Mouse (Mus musculus) small intestine, adult 2 months (tissue): Measurements from ENCODE around the gene Psmd13. TPM values are rescaled to one million over a fixed set of nuclear protein-coding genes. Genes with fewer than 3 reads are reported as not detected.

Experiments used
- H3K27ac ChIP-seq: fragments of 200-500 bp; 2 replicates; pipeline ENCODE4 v1.5.1; 2012; ENCODE audit warnings: low read depth, low read length, control low read depth, inconsistent platforms; ENCODE audit not compliant: insufficient read depth
- H3K27me3 ChIP-seq: fragments of 200-500 bp; 2 replicates; pipeline ENCODE4 v1.6.1; 2012; ENCODE audit warnings: mild to moderate bottlenecking, moderate library complexity, low read length, inconsistent platforms; ENCODE audit not compliant: control insufficient read depth, insufficient read depth
- H3K36me3 ChIP-seq: fragments of 200-500 bp; 2 replicates; pipeline ENCODE4 v1.6.1; 2012; ENCODE audit warnings: mild to moderate bottlenecking, low read length, control low read depth, inconsistent platforms; ENCODE audit not compliant: control insufficient read depth, insufficient read depth
- H3K4me1 ChIP-seq: fragments of 200-500 bp; 2 replicates; pipeline ENCODE4 v1.6.1; 2012; ENCODE audit warnings: low read length, inconsistent platforms, mixed read lengths; ENCODE audit not compliant: control insufficient read depth, insufficient read depth, insufficient read length
- H3K4me3 ChIP-seq: fragments of 200-500 bp; 2 replicates; pipeline ENCODE4 v1.5.1; 2012; ENCODE audit warnings: low read depth, mild to moderate bottlenecking, control low read depth, inconsistent platforms, low read length, moderate library complexity
- CTCF ChIP-seq: fragments of 200-500 bp; IDR thresholded peaks from 2 replicates; pipeline ENCODE4 v1.5.1; 2012; ENCODE audit warnings: low read depth, mild to moderate bottlenecking, control low read depth, inconsistent platforms, low read length, moderate library complexity, mixed read lengths; ENCODE audit not compliant: insufficient replicate concordance, insufficient read length; ENCODE audit errors: extremely low read depth
- POLR2A ChIP-seq: fragments of 200-500 bp; IDR thresholded peaks from 2 replicates; pipeline ENCODE4 v1.6.1; 2012; ENCODE audit warnings: low read depth, mild to moderate bottlenecking, control low read depth, inconsistent platforms, low read length, moderate library complexity
- WGBS: fragments of 180-500 bp; shearing (Covaris S2); methylation state at CpG from one replicate; pipeline ENCODE4 v1.1.7; 2018; 5-methylcytosine and 5-hydroxymethylcytosine counted together
- polyA plus RNA-seq: library from polyadenylated mRNA; depleted of rRNA; stranded (reverse); fragments of >200 nt; gene quantifications from 2 replicates; pipeline ENCODE4 v1.2.3, GENCODE M21; 2012; rRNA removed

The Psmd13 gene
- polyA plus RNA-seq: 33.5 and 55.7 TPM in 2 replicates

DNA sequence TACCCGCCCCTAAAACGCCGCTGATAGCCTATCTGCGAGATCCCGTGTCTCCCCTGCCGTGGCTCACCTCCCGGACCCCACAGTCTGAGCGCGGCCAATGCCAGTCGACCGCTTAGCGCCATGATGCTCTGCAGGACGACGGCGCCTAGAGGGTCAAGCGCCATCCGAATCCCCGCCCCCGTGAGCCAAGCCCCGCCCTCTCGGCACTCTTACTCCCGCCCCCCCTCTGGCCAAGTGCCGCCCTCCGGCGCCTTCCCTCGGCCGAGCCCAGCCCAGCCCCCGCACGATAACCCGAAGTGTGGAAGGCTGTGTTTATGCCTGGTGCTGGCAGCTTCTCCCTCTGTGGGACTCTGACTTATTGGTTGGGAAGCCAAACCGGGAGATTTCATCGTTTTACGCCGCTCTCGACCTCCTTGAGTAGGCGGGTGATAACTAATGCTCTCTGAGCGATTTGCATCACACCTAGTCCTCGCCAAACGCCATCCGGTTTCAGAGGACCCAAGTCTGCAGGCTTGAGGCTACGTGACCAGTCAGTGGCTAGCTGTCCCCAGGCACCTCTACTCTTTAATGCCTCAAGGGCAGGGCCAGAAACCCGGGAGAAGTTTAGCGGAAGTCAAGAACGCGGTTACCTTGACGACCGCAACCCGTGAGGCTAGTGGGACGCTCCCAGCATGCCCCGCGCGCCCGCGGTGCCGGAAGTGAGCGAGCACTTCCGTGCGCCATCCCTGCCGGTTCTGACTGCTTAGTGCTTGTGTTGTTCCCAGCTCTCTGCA, at the start of gene Psmd13, which contains the start of gene Sirt3:
Psmd13 (plus strand) TSS at position 273 of the 773 bp plus-strand sequence.
Sirt3 (minus strand) TSS at position 614 of the 773 bp plus-strand sequence.
- TF ChIP-seq POLR2A (peak; percentile 34; the same call in 1 of the 2 replicates), CTCF (peak; percentile 19; the same call in 1 of the 2 replicates)
- Histone ChIP-seq H3K4me1 (peaks cover 2% of the 10 kb centered on the region; the same call in 1 of the 2 replicates), H3K4me3 (peak within 1 kb of the TSS; percentile 98), H3K27ac (peak within 1 kb of the TSS; percentile 97), H3K27me3 (no peaks in the 10 kb centered on the region), H3K36me3 (peaks cover 12% of the 10 kb centered on the region)
- WGBS: under 1% methylated on average over 59 of the region's 59 CpGs

DNA sequence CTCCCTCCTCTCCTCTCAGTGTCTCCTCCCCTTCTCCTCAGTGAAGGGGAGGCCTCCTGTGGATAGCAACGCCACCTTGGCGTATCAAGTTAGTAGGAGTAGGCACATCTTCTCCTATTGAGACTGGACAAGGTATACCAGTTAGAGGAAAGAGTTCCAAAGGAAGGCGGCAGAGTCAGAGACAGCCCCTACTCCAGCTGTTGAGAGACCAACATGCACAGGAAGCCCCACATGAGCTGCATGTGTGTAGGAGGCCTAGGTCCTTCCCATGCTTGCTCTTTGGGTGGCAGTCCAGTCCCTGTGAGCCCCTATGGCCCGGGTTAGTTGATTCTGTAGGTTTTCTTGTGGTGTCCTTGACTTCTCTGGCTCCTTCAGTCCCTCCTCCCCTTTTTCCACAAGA, 48.4 kb upstream of the Psmd13 start:
- H3K4me3 ChIP-seq: no peak overlapping the region
- no peaks in the 10 kb centered on the region for H3K36me3 ChIP-seq
- WGBS: 84% methylated on average over 4 of the region's 4 CpGs
- no peak overlapping the region for H3K27ac ChIP-seq
- H3K4me1 ChIP-seq: peaks cover 12% of the 10 kb centered on the region
- TF ChIP-seq CTCF (no peak), POLR2A (no peak)
- H3K27me3 ChIP-seq: no peaks in the 10 kb centered on the region

GRCm38 (mm10) chr7:140834968-140835757, 46.6 kb upstream of the Psmd13 start, which contains the start of gene Urah:
Urah (plus strand) TSS chr7:140835018.
- Histone ChIP-seq H3K27me3 (no peaks in the 10 kb centered on the region), H3K27ac (peak within 1 kb of the TSS; percentile 58), H3K4me3 (peak within 1 kb of the TSS; percentile 58), H3K36me3 (no peaks in the 10 kb centered on the region), H3K4me1 (peaks cover 9% of the 10 kb centered on the region)
- WGBS: 21% methylated on average over 20 of the region's 20 CpGs
- TF ChIP-seq POLR2A: peak; percentile 47; the same call in 1 of the 2 replicates
- no peak for TF ChIP-seq CTCF

GRCm38 (mm10) chr7:140835758-140836087, 46.0 kb upstream of the Psmd13 start:
- H3K27ac ChIP-seq: peak overlapping the region; percentile 58
- no peaks in the 10 kb centered on the region for H3K36me3 ChIP-seq
- peaks cover 9% of the 10 kb centered on the region for H3K4me1 ChIP-seq
- no peaks in the 10 kb centered on the region for H3K27me3 ChIP-seq
- no peak for TF ChIP-seq POLR2A
- TF ChIP-seq CTCF: no peak
- H3K4me3 ChIP-seq: peak overlapping the region; percentile 58
- 29% methylated on average over 2 of the region's 2 CpGs for WGBS

DNA sequence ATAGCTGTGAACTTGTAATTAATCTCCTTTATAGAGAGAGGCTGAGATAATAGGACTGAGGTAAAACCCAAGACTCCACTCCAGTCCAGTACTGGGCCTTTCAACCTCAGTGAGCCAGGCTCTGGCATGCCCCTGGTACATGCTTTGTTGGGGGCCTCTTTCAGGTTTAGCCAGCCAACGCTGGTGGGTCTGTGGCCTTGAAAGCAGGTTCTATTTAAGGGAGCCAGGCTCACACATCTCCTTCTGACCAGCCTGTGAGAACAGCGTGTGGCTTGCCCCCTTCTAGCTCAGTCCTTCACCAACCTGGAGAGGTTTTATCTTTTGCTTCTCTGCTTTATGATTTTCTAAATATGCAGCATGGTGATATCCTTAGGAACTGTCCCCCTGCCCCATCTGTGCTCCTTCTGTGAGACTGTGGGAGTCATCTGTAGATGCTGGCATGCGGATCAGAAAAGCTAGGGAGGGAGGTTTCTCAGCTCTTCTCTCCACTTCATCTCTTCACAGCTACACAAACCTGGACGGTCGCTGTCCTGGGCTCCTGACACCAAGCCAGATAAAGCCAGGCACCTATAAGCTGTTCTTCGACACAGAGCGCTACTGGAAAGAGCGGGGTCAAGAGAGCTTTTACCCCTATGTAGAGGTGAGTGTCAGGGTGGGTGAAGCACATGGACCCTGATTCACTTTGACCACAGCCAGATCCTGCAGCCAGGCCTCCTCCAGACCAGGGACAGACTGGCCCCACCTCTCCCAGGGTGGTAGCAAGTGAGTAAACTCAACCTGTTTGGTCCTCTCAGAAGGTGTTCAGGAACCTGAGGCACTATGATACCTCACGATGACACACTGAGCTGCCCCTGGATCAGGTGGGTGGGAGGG, 45.3 kb upstream of the Psmd13 start:
- H3K4me1 ChIP-seq: peaks cover 9% of the 10 kb centered on the region
- no peak overlapping the region for H3K4me3 ChIP-seq
- no peak overlapping the region for H3K27ac ChIP-seq
- no peaks in the 10 kb centered on the region for H3K27me3 ChIP-seq
- H3K36me3 ChIP-seq: no peaks in the 10 kb centered on the region
- TF ChIP-seq CTCF: no peak
- TF ChIP-seq POLR2A: no peak
- WGBS: 87% methylated on average over 9 of the region's 9 CpGs

DNA sequence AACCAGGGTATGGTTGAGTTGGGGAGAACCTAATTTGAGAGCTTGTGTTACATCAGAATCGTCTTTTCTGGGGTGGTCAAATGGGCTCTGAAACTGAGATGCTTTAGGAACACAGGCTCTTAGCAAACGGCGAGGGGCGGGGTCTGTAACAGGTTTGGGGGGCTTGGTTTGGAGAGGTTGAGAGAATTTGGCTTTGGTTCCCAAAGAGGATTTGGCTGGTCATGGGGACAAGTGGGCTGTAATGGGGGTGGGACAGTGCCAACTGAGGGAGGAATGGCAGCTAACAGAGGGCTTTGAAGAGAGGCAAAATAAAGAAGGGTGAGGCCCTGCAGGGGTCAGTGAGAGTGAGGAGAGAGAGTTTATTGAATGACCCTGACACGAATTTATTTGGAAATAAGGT, 42.2 kb upstream of the Psmd13 start:
- no peak for TF ChIP-seq CTCF
- TF ChIP-seq POLR2A: no peak
- Histone ChIP-seq H3K27me3 (no peaks in the 10 kb centered on the region), H3K36me3 (no peaks in the 10 kb centered on the region), H3K4me1 (peaks cover 13% of the 10 kb centered on the region), H3K27ac (no peak overlapping the region), H3K4me3 (no peak overlapping the region)
- 82% methylated on average over 5 of the region's 5 CpGs for WGBS
